Mouse (Mus musculus): ENCODE data around the gene Nlrc5.

DNA sequence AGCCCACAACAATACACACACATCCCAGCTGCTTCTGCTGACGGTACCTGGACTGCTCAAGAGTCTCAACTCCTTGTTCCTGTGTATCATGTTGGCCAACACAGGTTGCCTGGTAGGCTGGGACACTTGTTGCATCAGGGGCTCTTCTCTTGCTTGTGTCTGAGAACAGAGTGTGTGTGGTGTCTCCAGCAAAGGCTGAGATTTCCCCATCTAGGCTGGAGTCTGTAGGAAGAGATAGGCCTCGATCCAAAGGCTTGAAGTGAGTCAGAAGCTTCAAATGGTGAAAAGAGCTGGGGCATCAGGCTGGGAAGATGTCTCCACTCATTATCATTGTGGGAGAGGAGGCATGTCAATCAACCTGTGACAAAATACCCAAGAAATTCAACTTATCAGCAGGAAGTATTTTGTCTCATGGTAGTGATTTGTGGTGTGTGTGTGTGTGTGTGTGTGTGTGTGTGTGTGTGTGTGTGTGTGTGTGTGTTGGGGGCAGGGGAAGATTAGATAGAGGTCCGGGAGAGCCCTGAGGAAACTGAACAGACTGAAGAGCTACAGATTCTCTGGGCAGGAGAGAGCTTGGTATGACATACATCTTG lies 34.7 kb upstream of the Nlrc5 start:
- TF ChIP-seq CTCF (IDR thresholded peaks at IDR 0.05) (no peak), EP300 (IDR thresholded peaks at IDR 0.05; ENCODE audit: insufficient read depth, low read depth, low read length) (no peak), POLR2A (IDR thresholded peaks at IDR 0.05; ENCODE audit: insufficient read depth, low read depth, low read length) (no peak)

Measured in heart, adult 2 months (tissue).